Comparison of ENCODE assay signal across 9 mouse cellular contexts in genomic region chr2:154538310-154538709, GRCm38 (mm10). TPM values are rescaled to one million over a fixed set of nuclear protein-coding genes. Genes with fewer than 3 reads are reported as not detected.
DNase-seq lines count a peak whose midpoint lies in the region; ATAC-seq lines count a peak whose summit lies in the region.
"Had no signal": no experiment of that assay in that cellular context is flagged by ENCODE, and none has a peak within 500 bp of the region (broad histone marks: within the 10 kb centered on the region; RNA-seq: fewer than 3 reads in every experiment).

No protein-coding gene starts in this region.

- no peaks in the 10 kb centered on the region; the same call in 1 of the 2 replicates for H3K9me3 ChIP-seq in kidney, embryonic 16.5 days (ENCODE audit: low read length)
- H3K9me3 ChIP-seq in kidney, embryonic 14.5 days (ENCODE audit: control insufficient read depth, low read length), result no peaks in the 10 kb centered on the region
- H3K9me3 ChIP-seq in stomach, embryonic 15.5 days, result no peaks in the 10 kb centered on the region

- 0 out of 2 replicates have a peak overlapping the region, but pooled peaks have one; percentile 23 for H3K9ac ChIP-seq in kidney, embryonic 16.5 days (replicated peaks; ENCODE audit: low read length)
- no peak overlapping the region for H3K9ac ChIP-seq in kidney, embryonic 14.5 days (ENCODE audit: low read depth, low read length)
- no peak overlapping the region for H3K9ac ChIP-seq in stomach, embryonic 15.5 days

- intact Hi-C loops in heart, postnatal 10 days (cut with DNase I), result no loop called here

- 69% methylated on average over 2 of the region's 2 CpGs for WGBS in kidney, embryonic 16.5 days
- WGBS in kidney, embryonic 14.5 days, result 78% methylated on average over 2 of the region's 2 CpGs
- 38% methylated on average over 2 of the region's 2 CpGs for WGBS in stomach, embryonic 15.5 days

- DNase-seq in right cerebral cortex, adult 2 months (ENCODE audit: low spot score in 2 of 2), result peak; percentile 63 to 72
- no peak for DNase-seq in right cerebral cortex, postnatal 4 days
- DNase-seq in heart, postnatal 10 days, result peak; percentile 44 to 45
- DNase-seq in embryo, embryonic 10.5 days (ENCODE audit: low spot score), result no peak
- DNase-seq in T-cell, adult 2 months (ENCODE audit: low spot score), result no peak

- H3K4me3 ChIP-seq in kidney, embryonic 16.5 days (ENCODE audit: low read length), result no peak overlapping the region
- no peak overlapping the region for H3K4me3 ChIP-seq in kidney, embryonic 14.5 days (ENCODE audit: low read length)
- H3K4me3 ChIP-seq in stomach, embryonic 15.5 days (replicated peaks), result no peak overlapping the region

- H3K4me2 ChIP-seq in kidney, embryonic 16.5 days (replicated peaks; ENCODE audit: low read depth, low read length), result no peak overlapping the region
- H3K4me2 ChIP-seq in kidney, embryonic 14.5 days (replicated peaks; ENCODE audit: low read depth, low read length), result no peak overlapping the region
- H3K4me2 ChIP-seq in stomach, embryonic 15.5 days, result no peak overlapping the region
- H3K4me2 ChIP-seq: liver, embryonic 11.5 days had no signal

- ATAC-seq in kidney, embryonic 16.5 days (ENCODE audit: low FRiP score, low TSS enrichment), result no peak
- ATAC-seq in kidney, embryonic 14.5 days (ENCODE audit: low FRiP score, low TSS enrichment), result no peak
- peak; percentile 51; the same call in 1 of the 2 replicates for ATAC-seq in stomach, embryonic 15.5 days (ENCODE audit: insufficient read depth, low FRiP score, low read depth)

- no peaks in the 10 kb centered on the region for H3K4me1 ChIP-seq in kidney, embryonic 16.5 days (ENCODE audit: insufficient read depth, low read length)
- H3K4me1 ChIP-seq in kidney, embryonic 14.5 days (ENCODE audit: control insufficient read depth, insufficient read depth, low read length), result no peaks in the 10 kb centered on the region
- peaks cover 3% of the 10 kb centered on the region; the same call in 1 of the 2 replicates for H3K4me1 ChIP-seq in stomach, embryonic 15.5 days

- H3K36me3 ChIP-seq in kidney, embryonic 16.5 days (ENCODE audit: insufficient read depth, low read length), result peaks cover 32% of the 10 kb centered on the region
- peaks cover 29% of the 10 kb centered on the region for H3K36me3 ChIP-seq in kidney, embryonic 14.5 days (ENCODE audit: control insufficient read depth, insufficient read depth, low read length)
- H3K36me3 ChIP-seq in stomach, embryonic 15.5 days, result peaks cover 19% of the 10 kb centered on the region

- no peaks in the 10 kb centered on the region for H3K27me3 ChIP-seq in kidney, embryonic 16.5 days (ENCODE audit: insufficient read depth, low read length)
- H3K27me3 ChIP-seq in kidney, embryonic 14.5 days (ENCODE audit: control insufficient read depth, insufficient read depth, low read length), result no peaks in the 10 kb centered on the region
- H3K27me3 ChIP-seq in stomach, embryonic 15.5 days (replicated peaks), result no peaks in the 10 kb centered on the region

- H3K27ac ChIP-seq in kidney, embryonic 16.5 days (ENCODE audit: low read length), result no peak overlapping the region
- H3K27ac ChIP-seq in kidney, embryonic 14.5 days (ENCODE audit: low read depth, low read length), result no peak overlapping the region
- H3K27ac ChIP-seq in stomach, embryonic 15.5 days, result peak overlapping the region; percentile 38; the same call in 1 of the 2 replicates

RNA-seq across cellular contexts. Expression of gene 1700003F12Rik, which starts 8.6 kb away (rescaled TPM):
- polyA plus RNA-seq in kidney, embryonic 16.5 days (2015; fragmentation: Nextera tagmentation; extraction: Ambion mirVana), result 0.44 and 0.64 TPM in 2 replicates
- 0.54 and 0.89 TPM in 2 replicates for polyA plus RNA-seq in kidney, embryonic 14.5 days (2014; fragmentation: Nextera tagmentation; extraction: Ambion mirVana)
- under 1 TPM; 0.38 to 0.40 TPM for total RNA-seq in heart, postnatal 10 days (2021)
- polyA plus RNA-seq in stomach, embryonic 15.5 days (2015; fragmentation: Nextera tagmentation; extraction: Ambion mirVana), result 0.59 and 1.5 TPM in 2 replicates

RNA-seq across cellular contexts. Expression of gene Actl10, which starts 13.3 kb away (rescaled TPM):
- 0.20 and 0.27 TPM in 2 replicates for polyA plus RNA-seq in kidney, embryonic 16.5 days (2015; fragmentation: Nextera tagmentation; extraction: Ambion mirVana)
- polyA plus RNA-seq in kidney, embryonic 14.5 days (2014; fragmentation: Nextera tagmentation; extraction: Ambion mirVana), result not detected in 2 replicates
- under 1 TPM in 1 of 2 experiments, not detected in 1; 0.22 TPM for total RNA-seq in heart, postnatal 10 days (2021)
- 0.12 and 0.37 TPM in 2 replicates for polyA plus RNA-seq in stomach, embryonic 15.5 days (2015; fragmentation: Nextera tagmentation; extraction: Ambion mirVana)

RNA-seq across cellular contexts. Expression of gene Necab3, which starts 20.4 kb away (rescaled TPM):
- 2.8 and 3.3 TPM in 2 replicates for polyA plus RNA-seq in kidney, embryonic 16.5 days (2015; fragmentation: Nextera tagmentation; extraction: Ambion mirVana)
- 2.4 and 2.5 TPM in 2 replicates for polyA plus RNA-seq in kidney, embryonic 14.5 days (2014; fragmentation: Nextera tagmentation; extraction: Ambion mirVana)
- 1 to 10 TPM; 1.3 to 1.8 TPM for total RNA-seq in heart, postnatal 10 days (2021)
- polyA plus RNA-seq in stomach, embryonic 15.5 days (2015; fragmentation: Nextera tagmentation; extraction: Ambion mirVana), result 2.4 and 2.5 TPM in 2 replicates

RNA-seq across cellular contexts. Expression of gene E2f1, which starts 31.4 kb away (rescaled TPM):
- polyA plus RNA-seq in kidney, embryonic 16.5 days (2015; fragmentation: Nextera tagmentation; extraction: Ambion mirVana), result 11.6 and 19.6 TPM in 2 replicates
- 10.0 and 11.3 TPM in 2 replicates for polyA plus RNA-seq in kidney, embryonic 14.5 days (2014; fragmentation: Nextera tagmentation; extraction: Ambion mirVana)
- total RNA-seq in heart, postnatal 10 days (2021), result 10 to 100 TPM; 10.2 to 10.4 TPM
- 20.2 and 21.1 TPM in 2 replicates for polyA plus RNA-seq in stomach, embryonic 15.5 days (2015; fragmentation: Nextera tagmentation; extraction: Ambion mirVana)

Comparison
In these comparisons a context has a peak if more than half of its experiments do, and no peak if none do; other contexts are left out.
1. DNase-seq: peak in right cerebral cortex, adult 2 months (2 of 2) and heart, postnatal 10 days (2 of 2); none in right cerebral cortex, postnatal 4 days (single experiment), embryo, embryonic 10.5 days (single experiment) and T-cell, adult 2 months (single experiment).